Mouse (Mus musculus): ENCODE measurements at regions not wholly inside any gene's neighbourhood (a gene's known extent, or its start where the extent isn't known, plus 50 kb on each side); places are given as distances from the start of the nearest gene placed in this dataset.

GRCm38 (mm10) chr6:133170548-133170947, 65.8 kb downstream of the Smim10l1 start:
- DNase-seq (ENCODE audit: low spot score in 2 of 2), result no peak

- no peak for DNase-seq (ENCODE audit: low spot score in 2 of 2)
Observed at GRCm38 (mm10) chr6:133171286-133171685, 66.6 kb downstream of the Smim10l1 start.

GRCm38 (mm10) chr6:133206173-133206572, 85.8 kb upstream of the 5530400C23Rik start:
- DNase-seq (ENCODE audit: low spot score in 2 of 2), result peak; percentile 26 to 61

All from frontal cortex, postnatal 36 days (tissue).